Mouse (Mus musculus): ENCODE measurements around the gene Syt14. TPM values are rescaled to one million over a fixed set of nuclear protein-coding genes. Genes with fewer than 3 reads are reported as not detected.

Gene Syt14
- polyA plus RNA-seq, 1 experiment = 0.11 TPM

DNA sequence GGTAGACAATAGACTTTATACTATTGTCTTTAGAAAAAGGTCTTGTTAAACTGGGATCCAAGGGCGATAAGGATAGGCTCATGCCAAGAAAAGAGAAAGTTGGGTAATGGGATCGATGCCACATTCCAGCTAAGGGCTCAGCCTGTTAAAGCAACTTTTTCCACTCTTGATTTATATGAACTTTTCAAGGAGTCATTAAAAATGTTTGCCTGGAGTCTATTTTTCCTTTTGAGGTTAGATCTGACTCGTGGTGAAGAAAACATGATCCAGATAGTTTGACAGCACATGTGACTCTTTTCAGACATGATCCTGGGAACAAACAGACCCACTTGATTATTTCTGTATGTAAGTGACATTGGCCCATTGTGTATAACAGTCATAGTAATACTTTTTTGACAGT is 144.9 kb downstream of the Syt14 start:
- Histone ChIP-seq H3K4me3 (replicated peaks; ENCODE audit: extremely low read depth, low read depth, low read length) (no peak overlapping the region), H3K4me1 (ENCODE audit: control insufficient read depth, insufficient read depth, low read length) (no peaks in the 10 kb centered on the region)
- DNase-seq = no peak
- TF ChIP-seq POLR2A (IDR thresholded peaks at IDR 0.05; ENCODE audit: borderline replicate concordance, extremely low read depth, low read depth, low read length) = no peak
- TF ChIP-seq CTCF (IDR thresholded peaks at IDR 0.05; ENCODE audit: insufficient read depth, low read length) = no peak
- 42% methylated on average over 3 of the region's 3 CpGs for WGBS

GRCm38 (mm10) chr1:192882617-192883295 is 152.8 kb downstream of the Syt14 start:
- 69% methylated on average over 2 of the region's 2 CpGs for WGBS
- TF ChIP-seq POLR2A (IDR thresholded peaks at IDR 0.05; ENCODE audit: borderline replicate concordance, extremely low read depth, low read depth, low read length) = no peak
- TF ChIP-seq CTCF (IDR thresholded peaks at IDR 0.05; ENCODE audit: insufficient read depth, low read length) = no peak
- DNase-seq = no peak
- Histone ChIP-seq H3K4me1 (ENCODE audit: control insufficient read depth, insufficient read depth, low read length) (no peaks in the 10 kb centered on the region), H3K4me3 (replicated peaks; ENCODE audit: extremely low read depth, low read depth, low read length) (no peak overlapping the region)

- WGBS = 72% methylated on average over 4 of the region's 4 CpGs
- TF ChIP-seq POLR2A (IDR thresholded peaks at IDR 0.05; ENCODE audit: borderline replicate concordance, extremely low read depth, low read depth, low read length) = no peak
- TF ChIP-seq CTCF (IDR thresholded peaks at IDR 0.05; ENCODE audit: insufficient read depth, low read length) = no peak
- no peaks in the 10 kb centered on the region for H3K4me1 ChIP-seq (ENCODE audit: control insufficient read depth, insufficient read depth, low read length)
- no peak for DNase-seq
- no peak overlapping the region for H3K4me3 ChIP-seq (replicated peaks; ENCODE audit: extremely low read depth, low read depth, low read length)
Measured at GRCm38 (mm10) chr1:192880130-192880529, 155.4 kb downstream of the Syt14 start.

GRCm38 (mm10) chr1:192879086-192879580 is 156.4 kb downstream of the Syt14 start:
- no peaks in the 10 kb centered on the region for H3K4me1 ChIP-seq (ENCODE audit: control insufficient read depth, insufficient read depth, low read length)
- H3K4me3 ChIP-seq (replicated peaks; ENCODE audit: extremely low read depth, low read depth, low read length) = no peak overlapping the region
- 82% methylated on average over 7 of the region's 7 CpGs for WGBS
- no peak for TF ChIP-seq CTCF (IDR thresholded peaks at IDR 0.05; ENCODE audit: insufficient read depth, low read length)
- TF ChIP-seq POLR2A (IDR thresholded peaks at IDR 0.05; ENCODE audit: borderline replicate concordance, extremely low read depth, low read depth, low read length) = no peak
- no peak for DNase-seq

- TF ChIP-seq POLR2A (IDR thresholded peaks at IDR 0.05; ENCODE audit: borderline replicate concordance, extremely low read depth, low read depth, low read length) (no peak), CTCF (IDR thresholded peaks at IDR 0.05; ENCODE audit: insufficient read depth, low read length) (no peak)
- Histone ChIP-seq H3K4me1 (ENCODE audit: control insufficient read depth, insufficient read depth, low read length) (no peaks in the 10 kb centered on the region), H3K4me3 (replicated peaks; ENCODE audit: extremely low read depth, low read depth, low read length) (no peak overlapping the region)
- WGBS = 62% methylated on average over 5 of the region's 5 CpGs
- no peak for DNase-seq
Measured at GRCm38 (mm10) chr1:192872841-192873240, 162.7 kb downstream of the Syt14 start.

DNA sequence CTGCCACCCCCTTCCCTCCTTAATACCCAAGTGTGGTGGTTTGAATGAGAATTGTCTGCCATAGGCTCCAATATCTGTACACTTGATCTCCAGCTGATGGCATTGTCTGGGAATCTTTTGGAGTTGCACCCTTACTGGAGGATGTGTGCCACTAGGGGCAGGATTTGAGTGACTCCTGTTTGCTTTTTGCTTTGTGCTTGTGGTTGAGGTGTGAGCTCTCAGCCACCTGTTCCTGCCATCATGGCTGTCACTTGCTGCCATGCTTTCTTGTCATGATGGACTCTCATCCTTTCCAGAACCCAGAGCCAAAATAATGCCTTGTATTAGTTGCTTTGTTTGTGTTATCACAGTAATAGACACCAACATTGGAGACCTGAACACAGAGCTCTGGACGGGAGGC is 165.8 kb downstream of the Syt14 start:
- H3K4me1 ChIP-seq (ENCODE audit: control insufficient read depth, insufficient read depth, low read length) = no peaks in the 10 kb centered on the region
- no peak overlapping the region for H3K4me3 ChIP-seq (replicated peaks; ENCODE audit: extremely low read depth, low read depth, low read length)
- TF ChIP-seq CTCF (IDR thresholded peaks at IDR 0.05; ENCODE audit: insufficient read depth, low read length) = no peak
- no peak for TF ChIP-seq POLR2A (IDR thresholded peaks at IDR 0.05; ENCODE audit: borderline replicate concordance, extremely low read depth, low read depth, low read length)
- no peak for DNase-seq
- WGBS = 76% methylated on average over 1 of the region's 1 CpGs

DNA sequence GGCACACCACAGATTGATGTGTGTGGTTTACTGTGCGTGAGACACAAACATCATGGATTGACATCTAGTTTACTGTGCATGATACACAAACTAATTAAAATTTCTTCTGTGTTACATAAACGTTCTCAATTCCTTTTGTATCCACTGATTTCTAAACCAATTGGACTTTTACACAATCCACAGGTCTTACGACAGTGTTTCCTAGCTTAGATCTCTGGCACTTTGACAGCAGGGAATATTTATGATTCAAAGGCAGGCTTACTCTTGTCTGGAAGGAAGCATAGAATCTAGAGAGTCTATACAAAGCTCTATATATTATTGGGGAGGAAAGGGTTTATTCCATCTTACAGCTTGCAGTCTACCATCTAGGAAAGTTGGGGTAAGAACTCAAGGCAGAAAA is 171.1 kb downstream of the Syt14 start:
- Histone ChIP-seq H3K4me1 (ENCODE audit: control insufficient read depth, insufficient read depth, low read length) (no peaks in the 10 kb centered on the region), H3K4me3 (replicated peaks; ENCODE audit: extremely low read depth, low read depth, low read length) (no peak overlapping the region)
- no peak for DNase-seq
- TF ChIP-seq CTCF (IDR thresholded peaks at IDR 0.05; ENCODE audit: insufficient read depth, low read length) (no peak), POLR2A (IDR thresholded peaks at IDR 0.05; ENCODE audit: borderline replicate concordance, extremely low read depth, low read depth, low read length) (no peak)
- 71% methylated on average over 3 of the region's 3 CpGs for WGBS

DNA sequence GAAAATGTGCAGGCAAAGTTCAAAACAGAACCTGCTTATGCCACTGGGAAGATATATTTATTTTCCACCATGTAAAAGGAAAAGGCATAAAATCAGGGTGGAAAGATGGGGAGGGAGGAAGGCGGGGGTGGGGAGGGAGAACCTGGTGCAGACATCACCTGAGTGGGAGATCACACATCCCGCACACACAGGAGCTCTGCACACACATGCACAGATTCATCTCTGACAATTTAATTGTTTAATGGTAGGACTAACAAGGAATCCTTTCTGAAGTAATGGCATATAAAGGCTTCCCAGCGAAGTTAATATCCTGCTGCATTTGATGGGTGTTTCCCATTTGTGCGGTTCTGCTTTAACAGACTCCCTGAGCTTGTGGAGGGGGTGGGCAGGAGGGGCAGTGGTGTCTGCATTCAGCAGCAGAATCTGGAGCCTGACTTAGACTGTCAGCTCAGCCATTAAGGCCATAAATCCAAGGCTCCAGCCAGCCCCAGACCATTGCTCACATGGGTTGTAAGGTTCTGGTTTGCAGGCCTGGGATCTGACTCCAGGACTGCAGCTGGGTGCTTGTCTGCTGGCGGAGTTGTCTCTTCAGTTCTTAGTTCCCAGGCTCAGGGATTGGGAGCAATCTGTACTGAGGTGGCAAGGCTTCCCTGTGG is 174.1 kb downstream of the Syt14 start:
- 81% methylated on average over 5 of the region's 5 CpGs for WGBS
- no peak for TF ChIP-seq CTCF (IDR thresholded peaks at IDR 0.05; ENCODE audit: insufficient read depth, low read length)
- no peak for TF ChIP-seq POLR2A (IDR thresholded peaks at IDR 0.05; ENCODE audit: borderline replicate concordance, extremely low read depth, low read depth, low read length)
- no peak for DNase-seq
- Histone ChIP-seq H3K4me1 (ENCODE audit: control insufficient read depth, insufficient read depth, low read length) (no peaks in the 10 kb centered on the region), H3K4me3 (replicated peaks; ENCODE audit: extremely low read depth, low read depth, low read length) (no peak overlapping the region)

DNA sequence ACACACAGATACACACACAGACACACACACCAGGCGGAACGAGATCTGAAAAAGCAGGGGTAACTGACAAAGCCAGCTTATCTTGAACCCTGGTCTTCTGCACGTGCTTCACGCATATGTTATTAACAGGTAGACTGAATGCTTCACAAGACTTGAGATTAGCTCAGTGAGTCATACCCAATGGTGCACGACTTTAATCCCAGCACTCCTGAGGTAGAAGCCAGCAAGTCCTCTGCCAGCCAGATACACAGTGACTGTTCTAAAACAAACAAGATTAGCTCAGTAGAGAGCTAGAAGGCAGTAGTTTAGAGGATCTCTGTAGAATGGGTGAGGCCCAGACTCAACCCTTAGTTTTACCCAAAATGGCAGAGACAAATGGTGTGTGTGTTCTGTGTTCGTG is 175.3 kb downstream of the Syt14 start:
- TF ChIP-seq POLR2A (IDR thresholded peaks at IDR 0.05; ENCODE audit: borderline replicate concordance, extremely low read depth, low read depth, low read length) (no peak), CTCF (IDR thresholded peaks at IDR 0.05; ENCODE audit: insufficient read depth, low read length) (no peak)
- Histone ChIP-seq H3K4me3 (replicated peaks; ENCODE audit: extremely low read depth, low read depth, low read length) (no peak overlapping the region), H3K4me1 (ENCODE audit: control insufficient read depth, insufficient read depth, low read length) (peaks cover 3% of the 10 kb centered on the region)
- 69% methylated on average over 6 of the region's 6 CpGs for WGBS
- DNase-seq = no peak

- DNase-seq = no peak
- H3K4me3 ChIP-seq (replicated peaks; ENCODE audit: extremely low read depth, low read depth, low read length) = no peak overlapping the region
- TF ChIP-seq CTCF (IDR thresholded peaks at IDR 0.05; ENCODE audit: insufficient read depth, low read length) (no peak), POLR2A (IDR thresholded peaks at IDR 0.05; ENCODE audit: borderline replicate concordance, extremely low read depth, low read depth, low read length) (no peak)
- H3K4me1 ChIP-seq (ENCODE audit: control insufficient read depth, insufficient read depth, low read length) = peaks cover 5% of the 10 kb centered on the region
- WGBS = 83% methylated on average over 5 of the region's 5 CpGs
Measured at GRCm38 (mm10) chr1:192857582-192857981, 178.0 kb downstream of the Syt14 start.
